Mouse (Mus musculus) lung, adult 2 months (tissue): ENCODE data around the gene Ptprj.

Experiments
- CTCF ChIP-seq: fragments of 200-500 bp; IDR thresholded peaks from 2 replicates; pipeline ENCODE4 v1.5.1; 2011; ENCODE audit warnings: mild to moderate bottlenecking, low read length, control low read depth; ENCODE audit not compliant: insufficient read depth
- POLR2A ChIP-seq: fragments of 200-500 bp; IDR thresholded peaks from 2 replicates; pipeline ENCODE4 v1.6.1; 2011; ENCODE audit warnings: low read depth, mild to moderate bottlenecking, control low read depth, low read length, borderline replicate concordance; ENCODE audit errors: extremely low read depth

- TF ChIP-seq CTCF (no peak), POLR2A (no peak)
These were observed 11.4 kb downstream of the Ptprj start for GRCm38 (mm10) chr2:90568961-90569481.
